Mouse (Mus musculus): ENCODE results near the gene Taldo1.

- TF ChIP-seq GATA1 (IDR thresholded peaks at IDR 0.05; ENCODE audit: borderline replicate concordance, low read length) (no peak), FLI1 (IDR thresholded peaks at IDR 0.05; ENCODE audit: low read length) (no peak)
These were observed 1.4 kb upstream of the Taldo1 start for GRCm38 (mm10) chr7:141390326-141391259.
